Mouse (Mus musculus): ENCODE measurements at regions not wholly inside any gene's neighbourhood (a gene's known extent, or its start where the extent isn't known, plus 50 kb on each side); places are given as distances from the start of the nearest gene placed in this dataset.
"Not testable (repeated sequence)": the region's sequence is repeated elsewhere in the genome, so short reads cannot be mapped to it uniquely, and the experiment has no call there.

DNA sequence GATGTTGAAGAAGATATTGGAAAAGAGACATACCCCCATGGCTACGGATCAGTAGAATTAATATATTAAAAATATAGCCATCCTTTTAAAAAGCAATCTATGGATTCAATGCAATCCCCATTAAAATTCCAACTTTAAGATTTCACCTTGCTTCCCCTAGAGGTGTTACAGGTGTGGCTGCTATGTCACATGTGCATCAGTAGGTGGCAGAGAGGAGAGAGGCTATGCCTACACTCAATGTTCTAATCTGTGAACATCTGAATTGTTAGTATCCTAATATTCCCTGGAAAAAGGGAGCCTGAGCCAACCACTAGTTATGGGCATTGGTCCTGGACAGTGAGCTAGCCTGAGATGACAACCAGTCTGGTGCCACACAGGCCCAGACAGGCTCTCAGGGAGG lies 416.6 kb downstream of the Arl4a start:
- intact Hi-C loops (cut with DNase I) = no loop called here

DNA sequence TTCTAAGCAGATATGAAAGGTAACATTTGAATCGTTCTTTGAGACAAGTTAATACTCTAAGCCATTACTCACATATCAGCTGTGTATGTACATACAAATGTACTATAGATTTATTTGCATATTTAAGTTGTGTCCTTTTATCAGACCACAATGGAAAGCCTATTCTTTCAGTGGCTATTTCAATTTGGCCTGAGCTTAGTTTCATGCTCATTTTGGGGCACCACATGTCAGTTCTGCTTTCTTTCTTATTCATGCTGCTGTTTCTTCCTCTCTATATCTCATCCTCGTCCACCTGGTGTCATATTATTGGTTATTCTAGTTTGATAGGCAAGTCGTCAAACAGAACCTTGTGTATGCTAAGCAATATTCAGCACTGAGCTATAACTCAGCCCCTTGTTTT lies 432.5 kb downstream of the Arl4a start:
- intact Hi-C loops (cut with DNase I) = no loop called here
- DNase-seq = no peak

More for the DNA sequence above, 416.6 kb downstream of the Arl4a start:
- DNase-seq = no peak

- DNase-seq = no peak
- intact Hi-C loops (cut with DNase I) = no loop called here
These were observed 433.1 kb downstream of the Arl4a start for GRCm38 (mm10) chr12:39604723-39605122.

- DNase-seq = no peak
- intact Hi-C loops (cut with DNase I) = no loop called here
These were observed 443.1 kb downstream of the Arl4a start for GRCm38 (mm10) chr12:39594726-39595125.

DNA sequence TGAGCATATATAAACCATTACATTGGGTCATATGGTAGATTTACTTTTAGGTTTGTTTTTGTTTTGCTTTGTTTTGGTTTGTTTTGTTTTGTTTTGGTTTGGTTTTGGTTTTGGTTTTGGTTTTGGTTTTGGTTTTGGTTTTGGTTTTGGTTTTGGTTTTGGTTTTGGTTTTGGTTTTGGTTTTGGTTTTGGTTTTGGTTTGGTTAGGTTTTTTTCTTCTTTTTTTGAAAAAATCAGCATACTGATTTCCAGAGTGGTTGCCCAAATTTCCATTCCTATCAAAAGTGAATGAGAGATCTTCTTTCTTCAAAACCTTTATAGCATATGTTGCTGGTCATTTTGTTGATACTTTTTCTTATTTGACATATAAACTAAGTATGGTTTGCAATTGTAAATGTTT lies 444.0 kb downstream of the Arl4a start:
- DNase-seq; intact Hi-C loops (cut with DNase I): not testable (repeated sequence)

DNA sequence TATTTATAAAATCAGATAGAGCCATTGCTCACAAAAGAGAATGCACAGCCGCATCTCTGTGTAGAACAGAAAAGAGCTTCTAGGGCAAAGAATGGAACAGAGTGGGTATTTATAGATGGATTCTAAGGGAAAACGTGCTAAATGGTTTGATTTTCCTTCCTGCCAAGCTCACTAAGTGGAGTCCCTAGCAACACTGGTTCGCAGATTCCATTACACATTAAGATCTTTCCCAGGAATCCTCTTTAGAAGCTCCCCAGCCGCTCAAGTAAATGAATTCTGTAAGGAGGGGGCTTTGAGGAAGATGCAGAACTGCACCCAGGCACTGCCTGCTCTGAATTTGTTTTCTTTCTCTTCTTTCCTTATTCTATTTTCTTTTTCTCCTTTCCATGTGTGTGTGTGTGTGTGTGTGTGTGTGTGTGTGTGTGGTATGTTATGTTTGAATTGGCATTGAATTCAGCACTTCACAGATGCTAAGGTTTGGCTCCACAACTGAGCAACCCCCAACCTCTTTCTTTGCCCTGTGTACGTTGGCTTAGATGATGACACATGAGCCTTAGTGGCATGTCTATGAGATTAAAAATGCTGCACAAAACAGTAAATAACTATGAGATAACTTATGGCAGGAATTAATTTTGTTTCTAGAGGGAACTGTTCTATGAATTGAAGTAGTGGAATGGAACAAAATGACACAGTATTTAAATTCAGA lies 450.5 kb downstream of the Arl4a start:
- DNase-seq = no peak
- intact Hi-C loops (cut with DNase I) = no loop called here

- intact Hi-C loops (cut with DNase I) = no loop called here
- no peak for DNase-seq
These were observed 451.7 kb downstream of the Arl4a start for GRCm38 (mm10) chr12:39586163-39586562.

GRCm38 (mm10) chr12:39577610-39578009 lies 460.2 kb downstream of the Arl4a start:
- no peak for DNase-seq
- intact Hi-C loops (cut with DNase I) = no loop called here

DNA sequence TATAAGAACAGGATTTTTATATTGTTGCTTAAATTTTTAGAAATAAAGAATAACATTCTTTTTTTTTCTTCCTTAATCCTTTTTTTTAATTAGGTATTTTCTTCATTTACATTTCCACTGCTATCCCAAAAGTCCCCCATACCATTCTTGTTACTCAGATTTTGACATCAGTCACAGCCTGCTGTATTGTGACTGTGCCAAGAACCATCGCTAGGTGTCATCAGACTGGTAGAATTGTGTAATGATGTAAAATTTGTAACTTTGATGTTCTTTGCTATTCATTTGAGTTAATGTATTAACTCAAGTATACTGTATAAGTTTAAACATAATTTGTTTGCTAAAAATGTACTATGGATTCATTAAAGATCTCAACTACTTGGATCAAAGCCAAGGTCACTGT lies 465.0 kb downstream of the Arl4a start:
- no peak for DNase-seq
- intact Hi-C loops (cut with DNase I) = no loop called here

DNA sequence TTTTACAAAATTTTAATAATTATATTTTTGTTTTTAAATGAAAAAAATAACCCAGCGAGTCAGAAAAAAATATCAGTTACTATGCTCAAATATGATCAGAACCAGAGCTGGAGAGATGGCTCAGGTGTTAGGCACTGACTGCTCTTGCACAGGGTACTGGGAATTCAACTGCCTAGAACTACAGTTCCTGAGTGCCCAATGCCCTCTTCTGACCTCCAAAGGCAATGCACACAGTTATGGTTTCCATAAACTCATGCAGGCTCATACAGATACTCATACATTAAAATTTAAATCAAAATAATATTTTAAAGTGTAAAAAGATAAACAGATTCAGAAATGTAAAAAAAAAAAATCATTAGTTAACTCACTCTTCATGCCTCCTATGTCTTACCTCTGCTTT lies 465.7 kb downstream of the Arl4a start:
- intact Hi-C loops (cut with DNase I) = no loop called here
- DNase-seq = no peak

DNA sequence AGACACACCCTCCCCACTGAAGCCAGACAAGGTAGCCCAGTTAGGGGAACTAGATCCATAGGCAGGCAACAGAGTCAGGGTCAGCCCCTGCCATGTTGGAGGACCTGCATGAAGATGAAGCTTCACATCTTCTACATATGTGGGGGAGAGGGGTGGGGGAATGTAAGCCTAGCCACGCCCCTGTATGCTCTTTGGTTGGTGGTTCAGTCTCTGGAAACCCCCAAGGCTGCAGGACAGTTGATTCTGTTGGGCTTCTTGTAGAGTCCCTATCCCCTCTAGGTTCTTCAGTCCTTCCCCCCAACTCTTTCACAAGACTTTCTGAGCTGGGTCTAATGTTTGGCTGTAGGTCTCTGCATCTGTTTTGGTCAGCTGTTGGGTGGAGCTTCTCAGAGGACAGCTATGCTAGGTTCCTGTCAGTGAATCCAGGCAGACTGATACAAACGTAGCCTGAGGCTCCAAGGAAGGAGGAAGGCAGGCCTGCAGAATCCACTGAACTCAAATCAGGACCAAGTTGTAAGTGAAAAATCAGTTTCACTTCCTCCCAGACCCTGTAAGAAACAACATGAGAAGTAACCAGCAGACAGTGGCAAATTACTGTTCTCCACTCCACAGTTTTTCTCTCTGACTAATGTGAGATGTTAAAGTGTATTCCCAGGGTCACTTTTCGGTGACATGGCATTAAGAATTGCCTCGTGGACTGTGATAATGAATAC lies 476.9 kb downstream of the Arl4a start:
- no peak for DNase-seq
- intact Hi-C loops (cut with DNase I) = no loop called here

DNA sequence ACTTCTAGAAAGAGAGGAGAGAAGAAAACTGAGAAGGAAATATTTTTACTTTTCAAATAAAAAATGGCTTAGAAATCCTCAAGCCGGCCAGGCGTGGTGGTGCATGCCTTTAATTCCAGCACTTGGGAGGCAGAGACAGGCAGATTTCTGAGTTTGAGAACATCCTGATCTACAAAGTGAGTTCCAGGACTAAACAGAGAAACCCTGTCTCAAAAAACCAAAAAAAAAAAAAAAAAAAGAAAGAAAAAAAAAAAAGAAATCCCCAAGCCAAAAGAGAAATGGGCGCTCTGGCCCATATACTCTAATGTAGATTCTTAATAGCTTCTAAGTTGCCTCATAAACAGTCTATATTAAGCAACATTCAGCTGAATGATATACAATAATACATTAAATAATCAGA lies 479.3 kb downstream of the Arl4a start:
- intact Hi-C loops (cut with DNase I) = no loop called here
- no peak for DNase-seq

- intact Hi-C loops (cut with DNase I) = no loop called here
- DNase-seq = peak; percentile 2
These were observed 501.5 kb downstream of the Arl4a start for GRCm38 (mm10) chr12:39536326-39536725.

GRCm38 (mm10) chr12:39528121-39528520 lies 509.7 kb downstream of the Arl4a start:
- DNase-seq = no peak
- intact Hi-C loops (cut with DNase I) = no loop called here

DNA sequence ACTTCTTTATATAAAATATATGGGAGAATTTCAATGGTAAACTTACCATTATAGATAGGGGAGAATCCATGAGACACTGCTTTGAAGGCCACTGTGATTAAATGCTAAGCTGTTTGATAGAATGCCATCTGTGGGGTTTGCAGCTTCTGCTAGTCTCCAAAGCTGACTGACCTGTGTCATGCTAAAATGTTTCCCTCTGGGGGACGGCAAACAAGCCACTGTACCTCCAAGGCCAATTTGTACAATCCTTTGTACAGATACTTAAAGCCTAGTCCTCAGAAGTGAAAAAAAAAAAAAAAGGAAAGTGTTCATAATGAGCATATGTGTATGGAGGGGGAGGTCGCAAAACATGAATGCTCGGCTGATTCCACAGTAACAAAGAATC lies 510.6 kb downstream of the Arl4a start:
- intact Hi-C loops (cut with DNase I) = no loop called here
- DNase-seq = no peak

DNA sequence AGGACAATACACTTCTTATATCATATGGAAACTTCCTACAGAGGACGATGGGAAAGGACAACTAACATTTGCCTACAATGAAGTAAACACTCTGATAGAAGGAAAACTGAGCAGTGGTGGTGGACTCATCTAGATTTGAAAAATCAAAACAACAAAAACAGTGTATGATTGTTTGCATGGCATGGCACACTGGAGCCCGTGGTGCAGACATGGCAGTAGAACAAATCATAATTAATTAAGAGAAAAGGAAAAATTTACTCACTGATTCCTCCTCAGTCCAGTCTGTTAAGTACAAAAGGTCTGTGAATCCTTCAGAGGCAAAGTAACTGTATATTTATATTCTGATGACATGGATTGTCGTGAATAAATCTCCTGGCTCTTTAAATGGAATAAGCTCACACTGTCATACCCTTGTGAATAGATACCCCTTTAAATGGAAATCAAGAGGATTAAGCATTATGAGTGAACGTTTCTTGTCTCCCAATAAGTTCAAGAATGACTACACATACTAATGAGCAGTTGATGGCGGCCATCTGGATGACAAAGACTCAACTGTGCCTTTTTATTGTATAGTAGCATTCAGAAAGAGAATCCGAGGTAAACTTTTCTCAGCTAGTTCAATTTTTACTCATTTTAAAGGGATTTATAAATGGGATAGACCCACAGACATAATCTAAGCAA lies 511.1 kb downstream of the Arl4a start:
- DNase-seq = no peak
- intact Hi-C loops (cut with DNase I) = no loop called here

GRCm38 (mm10) chr12:39515690-39516089 lies 522.1 kb downstream of the Arl4a start:
- intact Hi-C loops (cut with DNase I) = no loop called here

DNA sequence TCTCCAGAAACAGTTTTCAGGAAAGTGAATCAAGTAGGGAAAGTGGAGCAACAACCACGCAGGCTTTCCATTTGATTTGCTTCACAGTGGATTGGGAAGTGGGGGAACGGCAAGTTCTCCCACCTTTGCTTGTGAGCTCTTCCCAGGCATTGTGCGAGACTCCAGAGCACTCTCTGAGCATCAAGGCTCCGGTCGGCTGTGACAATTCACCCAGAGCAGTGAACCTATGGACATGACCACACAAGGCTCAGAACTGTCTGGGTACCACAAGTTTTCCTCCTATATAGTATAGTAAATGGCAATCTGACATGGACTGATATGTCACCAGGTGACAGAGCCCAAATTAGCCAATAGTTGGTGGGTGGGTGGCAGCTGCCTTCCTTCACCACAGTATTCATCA lies 527.0 kb downstream of the Arl4a start:
- intact Hi-C loops (cut with DNase I) = loop anchor here (2.0 kb wide), 2 partner anchors 526 to 654 kb away; no protein-coding TSS in a partner anchor
- DNase-seq = no peak

More at GRCm38 (mm10) chr12:39515690-39516089, 522.1 kb downstream of the Arl4a start:
- DNase-seq = no peak

DNA sequence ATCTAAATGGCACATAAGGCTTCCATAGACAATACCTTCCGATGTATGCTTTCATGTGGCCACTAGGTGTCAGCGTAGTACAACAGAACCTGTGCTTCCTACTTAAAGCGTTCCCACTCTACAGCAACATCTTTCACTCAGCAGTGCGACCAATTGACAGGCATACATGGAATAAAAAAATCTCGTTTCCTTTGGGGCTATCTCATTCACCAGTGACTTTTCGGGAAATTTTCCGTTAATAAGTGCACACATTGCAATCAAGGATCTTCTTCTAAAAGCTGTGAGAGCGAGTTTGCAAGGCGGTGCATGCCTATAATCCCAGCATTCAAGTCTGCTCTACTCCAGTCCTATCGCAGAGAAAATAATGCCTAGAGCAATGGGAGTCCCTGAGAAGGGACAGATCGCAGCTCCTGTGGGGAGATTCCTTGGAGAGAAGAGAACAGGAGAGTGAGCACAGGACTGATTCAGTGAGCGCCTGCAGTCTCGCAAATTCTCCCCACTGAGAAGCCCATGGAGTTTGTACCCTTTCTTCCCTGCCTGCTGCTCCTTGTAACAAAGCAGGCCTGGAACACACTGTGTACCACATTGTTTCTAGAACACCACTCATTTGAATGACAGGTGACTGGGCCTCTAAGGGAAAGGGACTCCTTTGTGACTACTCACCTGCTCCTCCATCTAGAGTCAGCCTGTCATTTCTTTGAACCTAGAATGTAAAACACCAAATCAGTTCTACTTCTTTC lies 527.6 kb downstream of the Arl4a start:
- intact Hi-C loops (cut with DNase I) = loop anchor here (2.0 kb wide), 2 partner anchors 527 to 655 kb away; no protein-coding TSS in a partner anchor
- peak; percentile 56 for DNase-seq

DNA sequence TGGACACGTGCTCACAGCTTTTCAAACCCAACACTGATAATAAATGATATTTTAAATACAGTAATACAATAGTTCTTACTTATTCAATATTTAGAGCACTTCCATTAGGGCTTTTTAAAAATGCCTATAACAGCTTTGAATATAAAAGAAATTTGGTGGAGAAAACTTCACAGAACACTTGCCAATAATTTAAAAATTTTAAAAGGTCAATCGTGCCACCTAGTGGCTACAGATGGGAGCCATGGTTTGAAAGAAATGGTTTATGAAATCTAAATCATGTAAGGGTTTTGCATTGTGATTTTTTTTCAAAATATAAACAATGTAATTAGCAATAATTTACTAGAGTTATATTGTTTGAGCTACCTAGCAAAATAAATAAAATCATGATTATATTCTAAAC lies 541.6 kb downstream of the Arl4a start:
- DNase-seq = peak; percentile 23
- intact Hi-C loops (cut with DNase I) = no loop called here
